Mouse (Mus musculus): ENCODE measurements at regions not wholly inside any gene's neighbourhood (a gene's known extent, or its start where the extent isn't known, plus 50 kb on each side); places are given as distances from the start of the nearest gene placed in this dataset.
A peak's percentile ranks its signal among the peaks of the same experiment; 100 is the strongest.

DNA sequence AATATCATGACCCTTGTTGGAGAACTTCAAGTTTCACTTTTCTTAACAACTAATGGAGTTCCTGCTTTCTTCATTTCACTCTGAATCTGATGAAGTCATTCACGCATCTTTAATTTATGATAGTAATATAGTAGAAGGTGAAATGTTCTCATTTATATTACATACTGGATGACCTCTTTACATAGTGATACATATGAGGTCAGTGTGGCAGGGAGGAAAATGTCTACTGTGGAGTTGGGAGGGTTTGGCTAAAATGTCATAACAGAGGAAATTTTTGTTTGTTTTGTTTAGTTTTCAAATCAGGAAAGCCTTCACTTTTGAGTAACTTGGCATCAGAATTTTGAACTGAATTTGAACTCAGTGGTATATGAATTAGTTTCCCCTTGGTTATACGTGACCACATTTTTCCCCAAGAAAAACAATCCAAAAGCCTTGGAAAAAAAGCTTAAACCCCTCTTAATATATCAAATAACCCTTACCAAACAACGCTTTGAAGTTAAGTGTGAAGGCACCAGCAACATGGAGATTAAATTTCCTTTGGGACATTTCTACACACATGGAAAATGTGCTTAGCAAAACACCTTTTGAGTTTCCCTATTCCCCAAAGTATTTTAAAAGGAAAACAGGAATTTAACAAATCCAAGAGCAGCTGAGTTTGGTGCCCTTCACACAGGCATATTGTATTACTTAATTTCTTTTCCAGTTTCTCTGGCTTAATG, 377.6 kb upstream of the Nrsn1 start:
- no peak for TF ChIP-seq CTCF (IDR thresholded peaks at IDR 0.05; ENCODE audit: low read depth)
- no peak for TF ChIP-seq EP300 (IDR thresholded peaks at IDR 0.05; ENCODE audit: low read depth)
- ATAC-seq (ENCODE audit: insufficient read depth, low read depth), result no peak
- H3K9me3 ChIP-seq (replicated peaks; ENCODE audit: control insufficient read depth, low read length), result no peaks in the 10 kb centered on the region
- no peaks in the 10 kb centered on the region for H3K4me1 ChIP-seq (ENCODE audit: control insufficient read depth, insufficient read depth)
- no peak overlapping the region for H3K4me3 ChIP-seq (ENCODE audit: low read depth, low read length)
- H3K27ac ChIP-seq (ENCODE audit: low read depth), result no peak overlapping the region
- no peaks in the 10 kb centered on the region for H3K27me3 ChIP-seq (ENCODE audit: control insufficient read depth, insufficient read depth, low read length)
- H3K9ac ChIP-seq (replicated peaks; ENCODE audit: low read depth, low read length), result no peak overlapping the region
- WGBS, result 79% methylated on average over 3 of the region's 3 CpGs
- H3K36me3 ChIP-seq (replicated peaks; ENCODE audit: control insufficient read depth, insufficient read depth, low read length), result no peaks in the 10 kb centered on the region
- no peak for DNase-seq (ENCODE audit: low spot score)
- H3K4me2 ChIP-seq (ENCODE audit: low read depth, low read length), result no peak overlapping the region

GRCm38 (mm10) chr13:25639522-25640291, 369.4 kb upstream of the Nrsn1 start:
- ATAC-seq (ENCODE audit: insufficient read depth, low read depth), result peak; percentile 72
- Histone ChIP-seq H3K9me3 (replicated peaks; ENCODE audit: control insufficient read depth, low read length) (no peaks in the 10 kb centered on the region), H3K36me3 (replicated peaks; ENCODE audit: control insufficient read depth, insufficient read depth, low read length) (no peaks in the 10 kb centered on the region), H3K4me1 (ENCODE audit: control insufficient read depth, insufficient read depth) (peaks cover 9% of the 10 kb centered on the region; the same call in 1 of the 2 replicates), H3K4me2 (ENCODE audit: low read depth, low read length) (no peak overlapping the region), H3K4me3 (ENCODE audit: low read depth, low read length) (no peak overlapping the region), H3K27ac (ENCODE audit: low read depth) (peak overlapping the region; percentile 61), H3K9ac (replicated peaks; ENCODE audit: low read depth, low read length) (no peak overlapping the region), H3K27me3 (ENCODE audit: control insufficient read depth, insufficient read depth, low read length) (no peaks in the 10 kb centered on the region)
- DNase-seq (ENCODE audit: low spot score), result peak; percentile 16
- TF ChIP-seq EP300 (IDR thresholded peaks at IDR 0.05; ENCODE audit: low read depth) (0 out of 2 replicates have a peak, but pooled peaks have one; percentile 69), CTCF (IDR thresholded peaks at IDR 0.05; ENCODE audit: low read depth) (no peak)
- WGBS, result 10% methylated on average over 6 of the region's 6 CpGs

DNA sequence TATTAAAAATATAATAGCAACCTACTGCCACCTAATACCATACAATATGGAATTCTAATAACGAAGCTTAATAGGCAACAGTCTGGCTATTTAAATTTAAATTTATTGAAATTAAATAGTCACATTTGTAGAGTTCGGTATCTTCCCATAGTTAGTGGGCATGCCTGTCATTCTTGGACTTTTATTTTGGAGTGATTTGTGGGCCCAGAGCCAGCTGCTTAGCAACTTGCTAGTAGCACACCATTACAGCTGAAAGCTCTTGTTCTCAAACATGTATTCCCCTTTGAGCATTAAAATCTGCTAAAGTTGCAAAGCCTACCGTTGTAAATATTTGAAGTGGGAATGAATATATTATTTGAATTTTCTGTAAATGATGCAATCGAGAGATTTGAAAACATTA, 359.2 kb upstream of the Nrsn1 start:
- H3K27ac ChIP-seq (ENCODE audit: low read depth), result no peak overlapping the region
- DNase-seq (ENCODE audit: low spot score) (peak; percentile 69), ATAC-seq (ENCODE audit: insufficient read depth, low read depth) (no peak)
- H3K36me3 ChIP-seq (replicated peaks; ENCODE audit: control insufficient read depth, insufficient read depth, low read length), result no peaks in the 10 kb centered on the region
- no peaks in the 10 kb centered on the region for H3K4me1 ChIP-seq (ENCODE audit: control insufficient read depth, insufficient read depth)
- H3K9ac ChIP-seq (replicated peaks; ENCODE audit: low read depth, low read length), result no peak overlapping the region
- no peak overlapping the region for H3K4me2 ChIP-seq (ENCODE audit: low read depth, low read length)
- 44% methylated on average over 4 of the region's 4 CpGs for WGBS
- H3K4me3 ChIP-seq (ENCODE audit: low read depth, low read length), result no peak overlapping the region
- H3K27me3 ChIP-seq (ENCODE audit: control insufficient read depth, insufficient read depth, low read length), result no peaks in the 10 kb centered on the region
- TF ChIP-seq CTCF (IDR thresholded peaks at IDR 0.05; ENCODE audit: low read depth) (no peak), EP300 (IDR thresholded peaks at IDR 0.05; ENCODE audit: low read depth) (no peak)
- H3K9me3 ChIP-seq (replicated peaks; ENCODE audit: control insufficient read depth, low read length), result no peaks in the 10 kb centered on the region

DNA sequence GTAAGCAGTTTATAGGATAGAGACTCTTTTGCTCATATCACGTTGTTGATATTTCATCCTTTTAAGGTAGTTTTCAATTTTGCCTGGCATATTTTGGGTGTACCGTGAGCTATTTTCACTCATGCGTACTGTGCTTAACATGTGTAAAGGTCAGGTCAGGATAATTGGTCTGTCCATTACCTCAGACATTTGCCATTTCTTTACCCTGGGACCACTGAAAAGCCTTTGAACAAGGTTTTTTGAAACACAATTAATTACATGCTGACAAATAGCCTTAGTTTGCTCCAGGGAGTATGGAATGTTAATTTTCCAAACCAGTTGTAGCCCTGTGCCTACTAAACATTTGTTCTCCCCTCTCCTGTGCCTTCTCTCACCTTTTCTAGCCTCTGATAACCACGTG, 347.3 kb upstream of the Nrsn1 start:
- Histone ChIP-seq H3K4me3 (ENCODE audit: low read depth, low read length) (no peak overlapping the region), H3K9ac (replicated peaks; ENCODE audit: low read depth, low read length) (no peak overlapping the region), H3K9me3 (replicated peaks; ENCODE audit: control insufficient read depth, low read length) (no peaks in the 10 kb centered on the region), H3K4me2 (ENCODE audit: low read depth, low read length) (no peak overlapping the region), H3K27me3 (ENCODE audit: control insufficient read depth, insufficient read depth, low read length) (no peaks in the 10 kb centered on the region), H3K4me1 (ENCODE audit: control insufficient read depth, insufficient read depth) (no peaks in the 10 kb centered on the region), H3K27ac (ENCODE audit: low read depth) (no peak overlapping the region), H3K36me3 (replicated peaks; ENCODE audit: control insufficient read depth, insufficient read depth, low read length) (no peaks in the 10 kb centered on the region)
- WGBS, result 65% methylated on average over 4 of the region's 4 CpGs
- DNase-seq (ENCODE audit: low spot score) (no peak), ATAC-seq (ENCODE audit: insufficient read depth, low read depth) (no peak)
- TF ChIP-seq EP300 (IDR thresholded peaks at IDR 0.05; ENCODE audit: low read depth) (no peak), CTCF (IDR thresholded peaks at IDR 0.05; ENCODE audit: low read depth) (no peak)

GRCm38 (mm10) chr13:25611986-25612385, 341.7 kb upstream of the Nrsn1 start:
- Histone ChIP-seq H3K4me2 (ENCODE audit: low read depth, low read length) (no peak overlapping the region), H3K4me3 (ENCODE audit: low read depth, low read length) (no peak overlapping the region), H3K27me3 (ENCODE audit: control insufficient read depth, insufficient read depth, low read length) (no peaks in the 10 kb centered on the region), H3K9me3 (replicated peaks; ENCODE audit: control insufficient read depth, low read length) (no peaks in the 10 kb centered on the region), H3K9ac (replicated peaks; ENCODE audit: low read depth, low read length) (no peak overlapping the region), H3K36me3 (replicated peaks; ENCODE audit: control insufficient read depth, insufficient read depth, low read length) (no peaks in the 10 kb centered on the region), H3K27ac (ENCODE audit: low read depth) (no peak overlapping the region), H3K4me1 (ENCODE audit: control insufficient read depth, insufficient read depth) (no peaks in the 10 kb centered on the region)
- WGBS, result 53% methylated on average over 4 of the region's 4 CpGs
- no peak for ATAC-seq (ENCODE audit: insufficient read depth, low read depth)
- TF ChIP-seq CTCF (IDR thresholded peaks at IDR 0.05; ENCODE audit: low read depth) (no peak), EP300 (IDR thresholded peaks at IDR 0.05; ENCODE audit: low read depth) (no peak)
- no peak for DNase-seq (ENCODE audit: low spot score)

Measured in heart, postnatal 0 days (tissue).